Mouse (Mus musculus) layer of hippocampus, postnatal 25 days (tissue): ENCODE measurements around the gene Mx1. TPM values are rescaled to one million over a fixed set of nuclear protein-coding genes. Genes with fewer than 3 reads are reported as not detected.

ENCODE experiments used
- total RNA-seq, 2 experiments: library from RNA; stranded (reverse); gene quantifications; 2 replicates each; pipeline ENCODE4 v1.2.3; 2021

Gene Mx1
- total RNA-seq, 2 experiments from 2014 or later = 0.89 to 1.2 TPM

Other genes starting within 250 kb of the Mx1 start
- 1 to 10 TPM; 3.2 to 4.0 TPM for gene Bace2, start 106.2 kb downstream of the Mx1 start, total RNA-seq
- not detected for gene Fam3b, start 51.9 kb upstream of the Mx1 start, total RNA-seq
- not detected for gene Tmprss2, start 148.3 kb upstream of the Mx1 start, total RNA-seq